ENCODE assay signal across 8 mouse cellular contexts in genomic region chr17:79354174-79354443, GRCm38 (mm10). TPM values are rescaled to one million over a fixed set of nuclear protein-coding genes. Genes with fewer than 3 reads are reported as not detected.
DNase-seq lines count a peak whose midpoint lies in the region; ATAC-seq and TF ChIP-seq lines count a peak whose summit lies in the region.

No protein-coding gene starts in this region.

- peak overlapping the region; percentile 90 for H3K9ac ChIP-seq in liver, embryonic 11.5 days (ENCODE audit: low read depth, low read length)

- H3K4me2 ChIP-seq in liver, embryonic 11.5 days, result peak overlapping the region; percentile 99

- no peaks in the 10 kb centered on the region; the same call in 1 of the 2 replicates for H3K36me3 ChIP-seq in testis, adult 2 months (ENCODE audit: control insufficient read depth, insufficient read depth, low read length)
- H3K36me3 ChIP-seq in liver, embryonic 11.5 days (ENCODE audit: control insufficient read depth, insufficient read depth, low read length), result no peaks in the 10 kb centered on the region

- no peak for TF ChIP-seq CTCF in gastrocnemius, adult 2 months (IDR thresholded peaks at IDR 0.05)
- no peak for TF ChIP-seq CTCF in testis, adult 2 months (IDR thresholded peaks at IDR 0.05; ENCODE audit: control insufficient read depth, insufficient read depth, insufficient replicate concordance, low read depth, low read length)

- ATAC-seq in liver, embryonic 11.5 days (replicated peaks; ENCODE audit: low FRiP score), result no peak

- WGBS in liver, embryonic 11.5 days, result 0% methylated on average over 6 of the region's 6 CpGs

- H3K27me3 ChIP-seq in testis, adult 2 months (ENCODE audit: control insufficient read depth, insufficient read depth, low read length), result no peaks in the 10 kb centered on the region
- H3K27me3 ChIP-seq in liver, embryonic 11.5 days (replicated peaks; ENCODE audit: control insufficient read depth, insufficient read depth, low read length), result peaks cover 15% of the 10 kb centered on the region

- peak overlapping the region; percentile 89 for H3K4me3 ChIP-seq in gastrocnemius, adult 2 months
- peak overlapping the region; percentile 95 for H3K4me3 ChIP-seq in testis, adult 2 months (ENCODE audit: control insufficient read depth, low read depth, low read length)
- peak overlapping the region; percentile 84 for H3K4me3 ChIP-seq in liver, embryonic 11.5 days (ENCODE audit: low read depth, low read length)

- H3K9me3 ChIP-seq in liver, embryonic 11.5 days (ENCODE audit: control insufficient read depth, low read length), result no peaks in the 10 kb centered on the region

- TF ChIP-seq POLR2A in testis, adult 2 months (IDR thresholded peaks at IDR 0.05; ENCODE audit: control insufficient read depth, low read depth, low read length), result no peak

- peaks cover 15% of the 10 kb centered on the region for H3K4me1 ChIP-seq in testis, adult 2 months (ENCODE audit: control insufficient read depth, insufficient read depth, low read length)
- H3K4me1 ChIP-seq in liver, embryonic 11.5 days (replicated peaks; ENCODE audit: control insufficient read depth, insufficient read depth, low read length), result peaks cover 37% of the 10 kb centered on the region

- no peak for DNase-seq in gastrocnemius, adult 2 months
- no peak for DNase-seq in gastrocnemius, postnatal 14 days
- no peak for DNase-seq in testis, postnatal 10 days (ENCODE audit: low spot score)
- no peak for DNase-seq in liver, embryonic 11.5 days (ENCODE audit: low spot score)
- no peak for DNase-seq in right cerebral cortex, adult 2 months (ENCODE audit: low spot score in 2 of 2)
- DNase-seq in gastrocnemius, postnatal 4 days (ENCODE audit: low spot score in 2 of 2), result no peak
- no peak for DNase-seq in cerebellum, adult 9-11 months

- intact Hi-C loops in gastrocnemius, adult 2 months (cut with DNase I), result loop anchor here (10.0 kb wide), 3 partner anchors 59 to 239 kb away; no protein-coding TSS in a partner anchor
- intact Hi-C loops in gastrocnemius, postnatal 14 days (cut with DNase I; ENCODE audit: low total_unique reads), result no loop called here

- peak overlapping the region; percentile 97 for H3K27ac ChIP-seq in gastrocnemius, adult 2 months
- H3K27ac ChIP-seq in testis, adult 2 months (ENCODE audit: control insufficient read depth, insufficient read depth, low read depth, low read length), result peak overlapping the region; percentile 98
- peak overlapping the region; percentile 78 for H3K27ac ChIP-seq in liver, embryonic 11.5 days (ENCODE audit: low read depth, low read length)

RNA-seq across cellular contexts. Expression of gene Cdc42ep3, which starts 0.8 kb away (rescaled TPM):
- total RNA-seq in gastrocnemius, adult 2 months (2021), result 10 to 100 TPM; 38.0 to 47.7 TPM
- 10 to 100 TPM; 24.0 to 27.3 TPM for total RNA-seq in gastrocnemius, postnatal 14 days (2021)
- 68.6 and 73.1 TPM in 2 replicates for polyA plus RNA-seq in testis, adult 2 months (2012; rRNA removed)
- polyA plus RNA-seq in liver, embryonic 11.5 days (2014; fragmentation: Nextera tagmentation; extraction: Ambion mirVana), result 46.8 and 50.6 TPM in 2 replicates
- total RNA-seq in gastrocnemius, postnatal 4 days (2021), result 10 to 100 TPM; 29.2 to 37.2 TPM
